20 mouse cellular contexts compared by ENCODE assay signal in genomic region chr1:188643156-188643555, GRCm38 (mm10).
"Had no signal": no experiment of that assay in that cellular context is flagged by ENCODE, and none has a peak within 500 bp of the region (broad histone marks: within the 10 kb centered on the region; RNA-seq: fewer than 3 reads in every experiment).

No protein-coding gene starts in this region.

- H3K4me1 ChIP-seq: liver, embryonic 12.5 days; midbrain, embryonic 10.5 days; midbrain, embryonic 12.5 days; neural tube, embryonic 13.5 days; neural tube, embryonic 15.5 days had no signal

- H3K9me3 ChIP-seq: liver, embryonic 12.5 days; midbrain, embryonic 10.5 days; midbrain, embryonic 12.5 days; neural tube, embryonic 13.5 days; neural tube, embryonic 15.5 days had no signal

- H3K36me3 ChIP-seq: liver, embryonic 12.5 days; midbrain, embryonic 10.5 days; midbrain, embryonic 12.5 days; neural tube, embryonic 13.5 days; neural tube, embryonic 15.5 days had no signal

- H3K4me3 ChIP-seq: liver, embryonic 12.5 days; midbrain, embryonic 10.5 days; midbrain, embryonic 12.5 days; myocyte; neural tube, embryonic 13.5 days; neural tube, embryonic 15.5 days had no signal

- ATAC-seq: liver, embryonic 12.5 days; lung, postnatal 0 days; midbrain, embryonic 16.5 days had no signal

- H3K27ac ChIP-seq: liver, embryonic 12.5 days; liver, embryonic 14.5 days; midbrain, embryonic 10.5 days; midbrain, embryonic 12.5 days; neural tube, embryonic 13.5 days; neural tube, embryonic 15.5 days had no signal

- DNase-seq: lung, adult 18-20 months; lung, postnatal 4 days; midbrain, embryonic 14.5 days; retina, postnatal 1 day; right cerebral cortex, adult 18-20 months; right cerebral cortex, postnatal 25 days; right cerebral cortex, postnatal 4 days; spleen, adult 18-20 months; thymus, adult 18-20 months; thymus, postnatal 14 days; thymus, postnatal 36 days had no signal

- H3K9ac ChIP-seq: liver, embryonic 12.5 days; liver, embryonic 14.5 days; midbrain, embryonic 12.5 days; neural tube, embryonic 13.5 days; neural tube, embryonic 15.5 days had no signal

- H3K4me2 ChIP-seq: liver, embryonic 12.5 days; midbrain, embryonic 12.5 days; neural tube, embryonic 13.5 days; neural tube, embryonic 15.5 days had no signal

- H3K27me3 ChIP-seq: liver, embryonic 12.5 days; midbrain, embryonic 12.5 days; neural tube, embryonic 13.5 days; neural tube, embryonic 15.5 days had no signal
